Mouse (Mus musculus): ENCODE data around the gene Traf3ip3. TPM values are rescaled to one million over a fixed set of nuclear protein-coding genes. Genes with fewer than 3 reads are reported as not detected.

Gene Traf3ip3
- total and polyA plus RNA-seq, 3 experiments: 5.2 to 9.7 TPM; not detected in 1

DNA sequence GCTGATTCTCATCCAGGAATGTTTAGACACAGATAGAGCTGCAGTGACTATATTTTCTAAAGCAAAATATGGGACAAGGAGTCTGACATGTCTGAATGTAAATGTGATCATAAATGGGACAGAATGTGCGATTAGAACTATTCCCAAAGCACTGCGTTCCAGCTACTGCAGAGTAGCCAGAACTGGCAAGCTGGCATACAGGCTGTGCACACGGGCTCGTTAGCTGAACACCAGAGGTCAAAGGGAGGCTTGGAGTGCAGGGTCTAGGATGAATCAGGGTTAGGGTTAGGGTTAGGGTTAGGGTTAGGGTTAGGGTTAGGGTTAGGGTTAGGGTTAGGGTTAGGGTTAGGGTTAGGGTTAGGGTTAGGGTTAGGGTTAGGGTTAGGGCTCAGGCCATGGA, 26.0 kb upstream of the Traf3ip3 start:
- no peak overlapping the region for H3K9ac ChIP-seq (ENCODE audit: control insufficient read depth, low read depth, low read length, poor library complexity, severe bottlenecking)
- H3K79me2 ChIP-seq (ENCODE audit: control insufficient read depth, insufficient read depth, low read length, poor library complexity): no peaks in the 10 kb centered on the region
- peaks cover 0 to 9% of the 10 kb centered on the region in 2 experiments; a peak in 3 of 4 replicates for H3K27me3 ChIP-seq (ENCODE audit: control insufficient read depth in 1 of 2, insufficient read depth in 2 of 2, low read length in 2 of 2)
- no peak overlapping the region for H3K27ac ChIP-seq (ENCODE audit: control insufficient read depth, low read depth, low read length)
- no peaks in the 10 kb centered on the region for H3K36me3 ChIP-seq (ENCODE audit: control insufficient read depth in 1 of 2, insufficient read depth in 2 of 2, low read length in 2 of 2)
- no peak overlapping the region for H3K4me3 ChIP-seq (ENCODE audit: control insufficient read depth in 1 of 2, insufficient read depth in 1 of 2, low read depth in 2 of 2, low read length in 2 of 2)
- TF ChIP-seq NELFE (IDR thresholded peaks at IDR 0.05; ENCODE audit: low read depth, low read length) (no peak), E2F4 (IDR thresholded peaks at IDR 0.05; ENCODE audit: borderline replicate concordance, low read depth, low read length) (no peak), TBP (IDR thresholded peaks at IDR 0.05; ENCODE audit: low read depth, low read length) (no peak), USF2 (IDR thresholded peaks at IDR 0.05; ENCODE audit: borderline replicate concordance in 1 of 2, insufficient read depth in 1 of 2, low read depth in 1 of 2, low read length in 2 of 2) (no peak), MAFK (IDR thresholded peaks at IDR 0.05; ENCODE audit: borderline replicate concordance, low read depth, low read length) (no peak), MEF2A (IDR thresholded peaks at IDR 0.05; ENCODE audit: extremely low read depth, insufficient replicate concordance, low read depth, low read length, poor library complexity, severe bottlenecking) (no peak), CHD1 (IDR thresholded peaks at IDR 0.05; ENCODE audit: low read depth, low read length) (no peak), MYC (IDR thresholded peaks at IDR 0.05; ENCODE audit: low read depth, low read length) (no peak), GABPA (IDR thresholded peaks at IDR 0.05; ENCODE audit: low read depth, low read length) (no peak), POLR2A (IDR thresholded peaks at IDR 0.05; ENCODE audit: control insufficient read depth in 1 of 2, insufficient read depth in 1 of 2, low read depth in 1 of 2, low read length in 2 of 2, poor library complexity in 1 of 2) (no peak), RCOR1 (IDR thresholded peaks at IDR 0.05; ENCODE audit: low read depth, low read length) (no peak)
- no peaks in the 10 kb centered on the region for H3K4me1 ChIP-seq (ENCODE audit: control insufficient read depth in 1 of 2, insufficient read depth in 2 of 2, low read length in 2 of 2)
- DNase-seq (ENCODE audit: low read depth, low spot score): no peak
- H3K9me3 ChIP-seq (replicated peaks; ENCODE audit: insufficient read depth, low read length): no peaks in the 10 kb centered on the region

DNA sequence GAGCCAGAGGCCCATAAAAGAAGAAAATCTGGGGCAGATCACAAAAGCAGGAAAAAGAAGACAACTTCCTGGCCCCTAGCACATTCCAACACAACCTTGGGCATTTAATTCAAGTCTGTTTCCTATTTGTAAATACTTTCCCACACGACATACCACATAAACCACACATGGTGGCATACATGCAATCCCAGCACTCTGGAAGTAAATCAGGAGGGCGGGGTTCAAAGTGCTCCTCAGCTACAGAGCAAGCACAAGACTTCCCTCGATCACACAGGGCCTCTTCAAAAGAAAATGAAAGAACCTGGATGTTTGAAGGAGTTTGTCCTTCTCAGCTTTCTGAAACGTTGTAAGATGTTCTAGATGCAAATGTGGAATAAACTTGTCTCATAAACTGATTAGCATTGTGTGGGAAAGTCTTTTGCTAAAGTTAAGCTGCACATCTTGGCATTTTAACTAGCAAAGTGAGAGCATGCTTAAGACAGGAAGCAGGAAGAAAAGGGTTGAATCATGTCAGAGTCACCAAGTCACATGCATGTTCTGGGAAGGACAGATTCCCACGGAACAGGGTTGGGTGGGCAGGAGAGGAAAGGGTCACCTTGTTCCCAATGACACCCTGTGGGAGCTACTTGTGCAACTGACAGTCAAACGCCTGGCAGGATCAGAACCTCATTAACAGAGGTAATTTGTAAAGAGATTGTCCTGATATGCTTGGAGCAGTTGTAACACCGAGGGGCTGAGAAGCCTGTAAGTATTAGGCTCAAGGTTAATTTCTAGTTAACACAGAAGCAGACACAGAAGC, 25.4 kb upstream of the Traf3ip3 start:
- Histone ChIP-seq H3K4me1 (ENCODE audit: control insufficient read depth in 1 of 2, insufficient read depth in 2 of 2, low read length in 2 of 2) (no peaks in the 10 kb centered on the region), H3K9ac (ENCODE audit: control insufficient read depth, low read depth, low read length, poor library complexity, severe bottlenecking) (no peak overlapping the region), H3K4me3 (ENCODE audit: control insufficient read depth in 1 of 2, insufficient read depth in 1 of 2, low read depth in 2 of 2, low read length in 2 of 2) (no peak overlapping the region), H3K9me3 (replicated peaks; ENCODE audit: insufficient read depth, low read length) (no peaks in the 10 kb centered on the region), H3K27ac (ENCODE audit: control insufficient read depth, low read depth, low read length) (no peak overlapping the region), H3K36me3 (ENCODE audit: control insufficient read depth in 1 of 2, insufficient read depth in 2 of 2, low read length in 2 of 2) (no peaks in the 10 kb centered on the region), H3K27me3 (ENCODE audit: control insufficient read depth in 1 of 2, insufficient read depth in 2 of 2, low read length in 2 of 2) (peaks cover 0 to 9% of the 10 kb centered on the region in 2 experiments; a peak in 3 of 4 replicates), H3K79me2 (ENCODE audit: control insufficient read depth, insufficient read depth, low read length, poor library complexity) (no peaks in the 10 kb centered on the region)
- DNase-seq (ENCODE audit: low read depth, low spot score): no peak
- TF ChIP-seq MAX (IDR thresholded peaks at IDR 0.05; ENCODE audit: low read length) (no peak), ELF1 (IDR thresholded peaks at IDR 0.05; ENCODE audit: low read depth, low read length) (no peak), HCFC1 (IDR thresholded peaks at IDR 0.05; ENCODE audit: low read depth, low read length) (no peak), JUND (IDR thresholded peaks at IDR 0.05; ENCODE audit: low read depth, low read length) (no peak)

Data from MEL (cell line).